Mouse (Mus musculus) liver, embryonic 11.5 days (tissue): ENCODE results near the gene Armc2. TPM values are rescaled to one million over a fixed set of nuclear protein-coding genes. Genes with fewer than 3 reads are reported as not detected.

ENCODE experiments used
- ATAC-seq: fragments of 200-750 bp; cut with Nextera tagmentation; replicated peaks from 2 replicates; pipeline ENCODE4 v1.8.0; 2017; ENCODE audit warnings: moderate number of reproducible peaks, mild to moderate bottlenecking, moderate TSS enrichment, moderate library complexity; ENCODE audit not compliant: low FRiP score
- DNase-seq: peaks from one replicate; pipeline ENCODE4 v3.0.0-alpha.2; 2017; ENCODE audit warnings: low spot score
- H3K27ac ChIP-seq: fragments of 300-500 bp; sonication (generic); 2 replicates; pipeline ENCODE4 v1.5.1; 2014; ENCODE audit warnings: mild to moderate bottlenecking, low read depth, low read length, control low read depth
- H3K27me3 ChIP-seq: fragments of 300-500 bp; sonication (generic); replicated peaks from 2 replicates; pipeline ENCODE4 v1.6.1; 2014; ENCODE audit warnings: low read length, mixed read lengths; ENCODE audit not compliant: control insufficient read depth, insufficient read depth
- H3K36me3 ChIP-seq: fragments of 300-500 bp; sonication (generic); 2 replicates; pipeline ENCODE4 v1.6.1; 2014; ENCODE audit warnings: mild to moderate bottlenecking, low read length, moderate library complexity, mixed read lengths; ENCODE audit not compliant: control insufficient read depth, insufficient read depth
- H3K4me1 ChIP-seq: fragments of 300-500 bp; sonication (generic); replicated peaks from 2 replicates; pipeline ENCODE4 v1.6.1; 2014; ENCODE audit warnings: low read length, mixed read lengths; ENCODE audit not compliant: control insufficient read depth, insufficient read depth
- H3K4me2 ChIP-seq: fragments of 300-500 bp; sonication (generic); 2 replicates; pipeline ENCODE4 v1.6.1; 2014; ENCODE audit warnings: mild to moderate bottlenecking, control low read depth, moderate library complexity
- H3K4me3 ChIP-seq: fragments of 300-500 bp; sonication (generic); 2 replicates; pipeline ENCODE4 v1.5.1; 2014; ENCODE audit warnings: low read depth, low read length, control low read depth
- H3K9ac ChIP-seq: fragments of 300-500 bp; sonication (generic); 2 replicates; pipeline ENCODE4 v1.6.1; 2014; ENCODE audit warnings: low read depth, low read length, control low read depth
- H3K9me3 ChIP-seq: fragments of 300-500 bp; sonication (generic); 2 replicates; pipeline ENCODE4 v1.6.1; 2016; ENCODE audit warnings: low read length, inconsistent platforms, mixed read lengths; ENCODE audit not compliant: control insufficient read depth
- WGBS: fragments of 180-500 bp; shearing (Covaris S2); extraction: QIAGEN DNeasy Blood & Tissue Kit; methylation state at CpG from one replicate; pipeline ENCODE4 v1.1.7; 2014; 5-methylcytosine and 5-hydroxymethylcytosine counted together
- polyA plus RNA-seq: library from polyadenylated mRNA; unstranded; fragments of >200 nt; fragmentation: Nextera tagmentation; extraction: Ambion mirVana; gene quantifications from 2 replicates; pipeline ENCODE4 v1.2.1, GENCODE M21; 2014

Armc2 gene
- polyA plus RNA-seq, 1 experiment from 2014 or later, result 1.0 TPM

DNA sequence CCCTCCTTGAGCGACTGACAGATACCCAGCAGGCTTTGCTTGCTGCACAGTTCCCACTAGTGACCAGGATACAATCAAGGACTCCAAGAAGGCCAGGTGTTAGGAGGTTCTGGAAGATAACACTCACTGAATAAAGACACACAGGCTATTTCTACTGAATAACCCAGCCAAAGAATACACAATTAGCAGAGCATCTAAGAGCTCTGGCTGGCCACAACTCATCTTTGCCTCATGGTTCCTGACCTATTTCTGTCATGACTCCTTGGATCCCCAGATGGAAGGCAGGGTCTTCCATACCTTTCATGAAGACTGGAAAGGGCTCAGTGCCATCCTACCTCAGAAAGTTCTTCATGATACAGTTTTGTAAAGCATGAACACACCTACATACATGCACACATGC, 14.2 kb downstream of the Armc2 start:
- Histone ChIP-seq H3K9me3 (no peaks in the 10 kb centered on the region), H3K27me3 (no peaks in the 10 kb centered on the region), H3K9ac (no peak overlapping the region), H3K4me2 (no peak overlapping the region), H3K4me3 (no peak overlapping the region), H3K36me3 (no peaks in the 10 kb centered on the region), H3K4me1 (no peaks in the 10 kb centered on the region), H3K27ac (no peak overlapping the region)
- 79% methylated on average over 1 of the region's 1 CpGs for WGBS
- ATAC-seq, result no peak
- no peak for DNase-seq

DNA sequence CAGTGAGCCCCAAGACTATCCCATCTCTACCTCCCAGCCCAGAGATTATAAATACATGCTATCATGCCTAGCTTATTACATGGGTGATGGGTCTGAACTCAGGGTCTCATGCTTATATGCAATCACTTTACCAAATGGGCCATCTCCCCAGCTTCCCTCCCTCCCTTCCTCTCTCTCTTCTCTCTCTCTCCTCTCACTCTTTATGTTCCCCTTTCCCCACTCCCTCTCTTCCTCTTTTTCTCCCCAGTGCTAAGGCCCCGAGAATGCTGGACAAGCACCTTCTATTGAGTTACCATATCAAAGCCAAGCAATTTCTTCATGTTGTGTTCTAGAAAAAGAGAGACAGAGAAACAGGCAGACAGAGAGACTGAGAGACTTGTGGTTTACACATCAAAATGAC, 14.7 kb downstream of the Armc2 start:
- no peak for DNase-seq
- Histone ChIP-seq H3K27me3 (no peaks in the 10 kb centered on the region), H3K9me3 (no peaks in the 10 kb centered on the region), H3K4me1 (no peaks in the 10 kb centered on the region), H3K4me3 (no peak overlapping the region), H3K9ac (no peak overlapping the region), H3K4me2 (no peak overlapping the region), H3K27ac (no peak overlapping the region), H3K36me3 (no peaks in the 10 kb centered on the region)
- ATAC-seq, result no peak
- 24% methylated on average over 1 of the region's 1 CpGs for WGBS

DNA sequence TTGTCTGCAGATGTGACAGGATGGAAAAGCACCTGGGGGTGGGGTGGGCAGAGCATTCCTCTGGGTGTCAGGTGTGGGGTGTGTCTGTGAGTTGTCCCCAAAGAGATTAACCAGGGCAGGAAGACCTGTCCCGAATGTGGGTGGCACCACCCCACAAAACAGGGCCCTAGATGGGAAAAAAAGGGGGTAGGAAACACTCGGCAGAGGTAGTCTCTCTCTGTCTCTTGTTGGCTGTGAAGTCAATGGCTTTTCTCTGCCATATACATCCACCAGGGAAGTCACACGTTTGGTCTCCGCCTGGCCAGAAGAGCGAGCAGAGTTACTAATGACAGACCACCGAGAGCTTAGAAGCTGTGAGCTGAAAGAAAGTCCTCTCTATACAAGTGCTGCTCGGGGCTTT, 15.8 kb downstream of the Armc2 start:
- Histone ChIP-seq H3K27ac (no peak overlapping the region), H3K9ac (no peak overlapping the region), H3K9me3 (no peaks in the 10 kb centered on the region), H3K4me1 (no peaks in the 10 kb centered on the region), H3K4me3 (no peak overlapping the region), H3K27me3 (no peaks in the 10 kb centered on the region), H3K36me3 (no peaks in the 10 kb centered on the region), H3K4me2 (no peak overlapping the region)
- no peak for DNase-seq
- WGBS, result 70% methylated on average over 7 of the region's 7 CpGs
- ATAC-seq, result no peak

DNA sequence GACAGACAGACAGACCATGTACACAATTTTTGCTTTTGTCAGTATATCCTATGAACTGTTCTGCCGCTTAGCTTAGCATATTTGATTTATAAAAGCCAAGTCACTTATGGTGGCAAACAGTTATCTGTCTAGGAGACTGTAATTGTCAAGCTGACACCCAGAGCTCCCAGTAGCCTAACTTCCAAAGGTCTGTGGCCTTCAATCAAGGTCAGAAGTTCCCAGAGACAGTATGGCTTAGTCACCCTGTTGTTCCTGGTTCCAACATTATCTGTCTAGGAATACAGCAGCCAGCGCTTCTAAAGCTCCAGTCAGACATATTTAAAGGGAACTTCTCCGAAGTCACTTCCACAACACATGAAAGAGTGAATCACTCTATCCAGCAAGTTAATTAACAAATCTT, 17.0 kb downstream of the Armc2 start:
- Histone ChIP-seq H3K9ac (no peak overlapping the region), H3K4me1 (no peaks in the 10 kb centered on the region), H3K4me2 (no peak overlapping the region), H3K27me3 (no peaks in the 10 kb centered on the region), H3K27ac (no peak overlapping the region), H3K4me3 (no peak overlapping the region), H3K36me3 (no peaks in the 10 kb centered on the region), H3K9me3 (no peaks in the 10 kb centered on the region)
- no peak for DNase-seq
- no peak for ATAC-seq
- 89% methylated on average over 3 of the region's 3 CpGs for WGBS

DNA sequence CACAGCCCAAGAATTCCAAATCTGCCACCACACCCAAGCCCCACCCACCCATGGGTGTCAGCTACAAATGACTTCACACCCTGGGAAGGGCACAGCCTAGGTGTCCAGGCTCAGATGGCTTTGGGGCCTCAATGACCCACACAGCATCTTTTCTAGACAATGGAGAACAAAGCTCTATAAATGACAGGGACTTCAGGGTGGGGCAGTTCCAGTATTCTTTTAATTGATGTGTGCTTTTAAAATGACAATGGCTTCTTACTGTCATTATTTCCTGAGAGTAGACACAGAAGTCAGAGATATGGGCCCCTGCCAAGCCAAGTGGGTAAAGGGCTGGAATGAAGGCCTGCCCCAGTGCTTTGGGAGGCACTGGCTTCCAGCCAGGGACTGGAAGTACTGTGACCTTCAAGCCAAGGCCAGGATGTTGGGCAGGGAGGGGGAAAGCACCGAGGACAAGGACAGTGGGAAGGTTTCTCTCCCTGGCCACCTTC, 20.5 kb downstream of the Armc2 start:
- Histone ChIP-seq H3K27ac (no peak overlapping the region), H3K9me3 (no peaks in the 10 kb centered on the region), H3K9ac (no peak overlapping the region), H3K4me3 (no peak overlapping the region), H3K36me3 (no peaks in the 10 kb centered on the region), H3K4me2 (no peak overlapping the region), H3K4me1 (no peaks in the 10 kb centered on the region), H3K27me3 (no peaks in the 10 kb centered on the region)
- no peak for ATAC-seq
- no peak for DNase-seq
- WGBS, result 52% methylated on average over 1 of the region's 1 CpGs

DNA sequence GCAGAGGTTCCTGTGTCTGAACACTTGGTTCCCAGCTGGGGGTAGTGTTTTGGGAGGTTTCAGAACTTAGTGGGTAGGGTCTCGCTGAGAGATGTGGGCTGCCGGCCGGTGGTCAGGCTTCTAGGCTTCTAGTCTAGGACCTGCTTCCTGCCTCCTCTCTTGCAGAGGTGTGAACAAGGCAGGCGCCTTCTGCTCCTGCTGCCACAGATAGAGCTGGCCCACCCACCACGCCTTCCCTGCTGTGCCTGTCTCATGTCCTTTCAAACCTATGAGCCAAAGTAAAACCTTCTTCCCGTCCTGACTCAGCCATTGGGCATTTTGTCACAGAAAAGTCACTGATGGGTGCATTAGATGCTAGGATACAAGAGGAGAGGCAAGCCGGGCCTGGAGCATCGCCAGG, 22.1 kb downstream of the Armc2 start:
- Histone ChIP-seq H3K4me3 (no peak overlapping the region), H3K9me3 (no peaks in the 10 kb centered on the region), H3K36me3 (no peaks in the 10 kb centered on the region), H3K4me2 (no peak overlapping the region), H3K27me3 (no peaks in the 10 kb centered on the region), H3K9ac (no peak overlapping the region), H3K27ac (no peak overlapping the region), H3K4me1 (peaks cover 2% of the 10 kb centered on the region; the same call in 1 of the 2 replicates)
- ATAC-seq (no peak), DNase-seq (no peak)
- 56% methylated on average over 8 of the region's 8 CpGs for WGBS

DNA sequence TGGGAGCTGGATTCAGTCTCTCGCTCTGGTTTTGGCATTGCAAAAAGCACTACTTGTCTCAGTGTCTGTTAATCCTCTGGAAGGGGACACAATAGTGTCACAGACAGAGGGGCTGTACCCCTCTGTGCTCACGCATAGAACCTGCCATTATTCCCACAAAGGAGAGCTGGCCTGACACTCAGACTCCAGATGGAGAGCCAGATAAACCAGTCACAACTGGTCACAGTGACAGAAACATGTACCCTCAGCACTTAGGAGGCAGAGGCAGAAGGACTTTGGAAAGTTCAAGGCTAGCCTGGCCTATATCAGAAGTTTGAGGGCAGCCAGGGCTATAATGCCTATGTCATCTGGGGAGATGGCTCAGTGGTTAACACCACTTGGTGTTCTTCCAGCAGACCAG, 23.2 kb downstream of the Armc2 start:
- Histone ChIP-seq H3K27me3 (no peaks in the 10 kb centered on the region), H3K36me3 (no peaks in the 10 kb centered on the region), H3K4me1 (peaks cover 2% of the 10 kb centered on the region), H3K9ac (no peak overlapping the region), H3K4me2 (no peak overlapping the region), H3K9me3 (no peaks in the 10 kb centered on the region), H3K4me3 (no peak overlapping the region), H3K27ac (no peak overlapping the region)
- ATAC-seq (no peak), DNase-seq (no peak)
- 65% methylated on average over 2 of the region's 2 CpGs for WGBS

DNA sequence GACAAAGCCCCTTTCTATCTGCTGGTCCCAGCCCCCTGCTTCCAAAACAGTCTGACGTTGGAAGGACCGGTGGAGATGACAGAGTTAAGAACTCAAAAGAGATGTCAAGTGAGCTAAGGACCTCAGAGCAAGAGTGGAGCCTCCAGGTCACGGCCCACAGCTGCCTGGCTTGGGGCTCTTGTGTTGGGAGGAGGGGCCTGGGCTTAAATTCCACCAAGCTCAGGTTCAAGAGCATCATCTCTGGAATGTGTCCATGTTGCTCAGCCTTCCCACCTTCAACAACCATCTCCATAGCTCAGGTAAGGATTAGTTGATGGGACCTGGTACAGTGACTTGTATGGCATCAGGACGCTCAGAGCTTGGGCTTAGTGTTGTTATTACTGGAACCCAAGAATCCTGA, 23.7 kb downstream of the Armc2 start:
- no peak overlapping the region for H3K27ac ChIP-seq
- no peaks in the 10 kb centered on the region for H3K9me3 ChIP-seq
- WGBS, result 70% methylated on average over 4 of the region's 4 CpGs
- H3K4me1 ChIP-seq, result peaks cover 2% of the 10 kb centered on the region
- H3K4me3 ChIP-seq, result no peak overlapping the region
- ATAC-seq, result no peak
- H3K36me3 ChIP-seq, result no peaks in the 10 kb centered on the region
- DNase-seq, result no peak
- no peak overlapping the region for H3K9ac ChIP-seq
- H3K4me2 ChIP-seq, result no peak overlapping the region
- H3K27me3 ChIP-seq, result no peaks in the 10 kb centered on the region

DNA sequence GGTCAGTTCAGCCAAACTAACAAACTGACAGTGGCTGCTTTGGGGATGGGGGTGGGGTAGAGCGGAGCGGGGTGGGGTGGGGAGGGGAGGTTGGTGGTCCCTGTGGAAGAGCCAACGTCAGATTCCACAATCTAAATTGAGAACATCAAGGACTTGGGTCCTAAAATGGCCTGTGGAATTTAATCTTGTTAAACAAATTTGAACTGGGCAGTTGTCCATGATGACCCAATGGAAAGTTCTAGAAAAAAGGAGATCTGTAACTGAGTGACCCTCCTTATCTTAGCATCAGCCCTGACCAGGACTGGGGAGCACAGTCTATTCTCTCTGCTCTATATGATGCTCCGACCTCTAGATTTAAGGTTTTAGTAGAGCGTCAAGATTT, 26.2 kb downstream of the Armc2 start:
- ATAC-seq (no peak), DNase-seq (no peak)
- Histone ChIP-seq H3K27me3 (no peaks in the 10 kb centered on the region), H3K4me2 (no peak overlapping the region), H3K36me3 (no peaks in the 10 kb centered on the region), H3K9ac (no peak overlapping the region), H3K4me1 (peaks cover 2% of the 10 kb centered on the region), H3K4me3 (no peak overlapping the region), H3K9me3 (no peaks in the 10 kb centered on the region), H3K27ac (no peak overlapping the region)
- WGBS, result 75% methylated on average over 5 of the region's 5 CpGs
